Mouse (Mus musculus) right cerebral cortex, postnatal 4 days (tissue): ENCODE data around the gene Xrcc6.

Source experiments
- DNase-seq: peaks from one replicate; pipeline ENCODE4 v3.0.0-alpha.2; 2022

Xrcc6 gene

GRCm38 (mm10) chr15:81987646-81988045 lies at the start of gene Xrcc6:
Xrcc6 (plus strand) TSS chr15:81987835.
- no peak for DNase-seq

DNA sequence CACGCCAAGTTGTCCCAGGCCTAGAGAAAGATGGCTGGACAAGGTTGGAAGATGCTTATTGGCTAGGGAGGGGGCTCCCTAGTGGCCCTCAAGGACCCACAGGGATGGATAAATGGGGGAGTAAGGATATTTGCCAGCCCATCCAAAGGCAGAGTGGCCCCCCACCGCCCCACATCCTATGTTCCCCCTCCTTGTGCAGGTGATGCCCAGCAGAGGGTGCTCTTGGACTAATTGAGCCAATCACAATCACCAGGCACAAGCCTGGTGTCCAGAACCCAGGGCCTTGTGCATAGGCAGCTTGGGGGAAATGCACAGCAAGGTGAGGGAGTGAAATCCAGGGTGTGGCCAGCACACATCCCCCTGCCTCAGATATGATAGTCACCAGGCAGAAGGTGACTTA lies 49.4 kb upstream of the Xrcc6 start:
- peak; percentile 64 for DNase-seq

DNA sequence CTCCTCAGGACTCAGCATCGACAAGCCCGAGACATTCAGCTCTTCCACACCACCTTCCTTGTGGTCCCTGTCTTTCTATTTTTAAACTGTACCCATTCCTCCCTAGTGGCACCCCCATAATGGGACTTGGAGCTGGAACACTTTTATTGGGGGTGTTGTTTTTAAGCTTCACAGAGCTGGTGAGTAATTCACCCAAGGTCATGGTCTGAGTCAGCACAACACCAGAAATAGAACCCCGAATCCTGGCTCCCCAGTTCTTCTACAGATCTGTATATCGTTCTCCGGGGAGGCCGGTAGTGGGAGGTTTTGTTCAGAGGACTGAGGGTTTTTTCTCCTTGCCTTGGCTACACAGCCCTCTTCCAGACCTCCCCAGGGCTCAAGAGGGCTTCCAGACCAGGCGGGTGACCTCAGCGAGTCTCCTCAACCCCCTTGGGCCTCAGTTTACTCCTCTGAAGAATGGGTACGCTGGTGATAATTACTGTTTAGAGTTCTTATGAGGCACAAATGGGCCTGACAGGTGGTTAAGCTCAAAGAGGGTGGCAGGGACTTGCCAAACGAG lies 48.4 kb upstream of the Xrcc6 start:
- no peak for DNase-seq

DNA sequence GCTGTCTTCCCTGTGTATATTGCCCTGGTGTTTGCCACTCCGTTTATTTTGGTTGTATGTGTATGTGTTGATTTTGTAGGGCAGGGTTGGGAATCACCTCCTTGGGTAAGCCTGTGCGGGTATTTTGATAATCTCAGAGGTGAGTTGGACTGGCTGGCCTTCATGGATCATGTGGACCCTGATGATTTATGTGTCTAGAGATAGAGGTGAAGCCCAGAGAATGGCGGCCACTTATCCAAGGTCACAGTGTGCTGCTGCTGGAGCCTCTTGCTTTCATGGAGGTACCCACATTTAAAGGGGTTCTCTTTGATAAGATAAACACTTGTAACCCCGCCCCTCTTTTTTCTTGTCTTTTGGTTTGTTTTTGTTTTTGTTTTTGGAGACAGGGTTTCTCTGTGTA lies 47.9 kb upstream of the Xrcc6 start:
- no peak for DNase-seq

GRCm38 (mm10) chr15:81940219-81940618 lies 47.4 kb upstream of the Xrcc6 start:
- no peak for DNase-seq

GRCm38 (mm10) chr15:81941010-81941409 lies 46.6 kb upstream of the Xrcc6 start:
- DNase-seq, result no peak

DNA sequence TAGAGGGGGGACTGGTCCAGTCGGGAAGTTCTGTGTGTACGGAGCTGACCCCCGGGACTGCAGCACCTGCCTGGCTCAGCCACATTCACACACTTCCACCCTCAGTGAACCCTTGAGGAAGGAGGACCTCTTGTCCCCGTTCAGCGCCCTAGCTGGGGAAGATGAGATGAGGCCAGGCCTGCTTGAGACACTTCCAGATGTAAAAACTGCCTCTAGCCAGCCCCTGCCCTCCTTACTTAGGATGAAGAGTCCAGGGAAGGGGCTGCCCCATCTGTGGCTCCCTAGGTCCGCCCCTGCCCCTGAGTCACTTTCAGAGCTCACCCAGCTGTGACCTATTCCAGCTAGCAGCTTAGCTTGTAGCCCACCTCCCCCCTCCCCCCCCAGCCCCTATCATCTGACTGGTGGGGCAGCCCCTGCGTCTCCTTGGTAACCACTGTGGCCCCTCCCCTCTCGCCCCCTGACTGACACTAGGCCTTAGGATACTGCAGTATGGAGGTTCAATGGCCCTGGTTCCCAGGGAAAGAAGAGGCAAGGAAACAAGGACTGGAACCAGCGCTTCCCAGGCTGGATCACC lies 44.4 kb upstream of the Xrcc6 start:
- no peak for DNase-seq

DNA sequence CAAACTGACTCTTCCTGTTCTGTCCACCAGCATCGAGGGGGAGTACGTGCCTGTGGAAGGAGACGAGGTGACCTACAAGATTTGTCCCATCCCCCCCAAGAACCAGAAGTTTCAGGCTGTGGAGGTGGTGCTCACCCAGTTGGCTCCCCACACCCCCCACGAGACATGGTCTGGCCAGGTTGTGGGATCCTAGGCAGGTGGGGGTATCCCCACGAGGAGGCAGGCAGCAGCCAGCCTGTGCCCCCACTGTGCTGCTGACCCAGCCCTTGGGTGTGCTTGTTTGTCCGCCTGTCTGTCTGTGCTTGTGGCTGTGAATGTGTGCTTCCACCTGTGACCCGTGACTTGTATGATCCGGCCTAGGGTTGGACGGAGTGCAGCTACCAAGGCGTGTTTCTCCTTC lies 38.6 kb upstream of the Xrcc6 start:
- DNase-seq, result no peak

- DNase-seq, result no peak
Observed at GRCm38 (mm10) chr15:81949476-81950131, 38.0 kb upstream of the Xrcc6 start.

GRCm38 (mm10) chr15:81950716-81951115 lies 36.9 kb upstream of the Xrcc6 start:
- no peak for DNase-seq

DNA sequence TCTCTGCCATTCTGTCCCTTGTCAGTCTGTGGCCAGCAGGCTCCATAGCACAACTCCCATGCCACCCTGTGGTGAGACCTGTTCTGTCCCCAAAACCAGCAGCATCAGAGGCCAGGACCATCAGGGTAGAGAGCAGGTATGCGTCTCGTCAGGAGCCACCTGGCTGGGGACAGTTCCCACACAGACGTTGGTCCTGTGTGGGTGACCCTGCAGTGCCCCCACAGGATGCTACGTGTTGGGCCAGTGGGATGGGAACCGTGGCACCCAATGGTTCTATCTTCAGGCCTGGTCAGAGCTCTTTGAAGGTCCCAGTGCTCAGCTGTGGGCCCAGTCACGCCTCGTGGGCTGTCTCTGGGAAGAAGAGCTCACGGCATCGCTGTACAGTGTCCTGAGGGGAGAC lies 36.5 kb upstream of the Xrcc6 start:
- no peak for DNase-seq

DNA sequence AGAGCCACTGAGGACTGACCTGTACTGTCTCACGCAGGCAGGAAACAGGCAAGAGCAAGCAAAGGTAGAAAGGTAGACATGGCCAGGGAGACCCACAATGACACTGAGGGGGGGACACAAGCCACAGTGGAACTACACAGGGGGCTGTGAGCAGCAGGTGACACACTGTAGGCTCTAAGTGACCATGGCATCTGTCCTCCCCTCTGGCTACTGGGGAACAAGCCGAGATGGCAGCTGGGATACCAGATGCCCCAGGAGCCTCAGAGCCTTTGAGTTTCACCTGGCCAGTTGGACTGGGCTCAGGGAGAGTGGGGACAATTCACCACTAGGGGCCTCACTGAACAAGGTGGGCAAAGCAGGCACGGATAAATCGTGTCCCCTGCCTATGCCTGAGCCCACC lies 35.3 kb upstream of the Xrcc6 start:
- no peak for DNase-seq

- DNase-seq, result no peak
Observed at GRCm38 (mm10) chr15:81954151-81954583, 33.5 kb upstream of the Xrcc6 start.

DNA sequence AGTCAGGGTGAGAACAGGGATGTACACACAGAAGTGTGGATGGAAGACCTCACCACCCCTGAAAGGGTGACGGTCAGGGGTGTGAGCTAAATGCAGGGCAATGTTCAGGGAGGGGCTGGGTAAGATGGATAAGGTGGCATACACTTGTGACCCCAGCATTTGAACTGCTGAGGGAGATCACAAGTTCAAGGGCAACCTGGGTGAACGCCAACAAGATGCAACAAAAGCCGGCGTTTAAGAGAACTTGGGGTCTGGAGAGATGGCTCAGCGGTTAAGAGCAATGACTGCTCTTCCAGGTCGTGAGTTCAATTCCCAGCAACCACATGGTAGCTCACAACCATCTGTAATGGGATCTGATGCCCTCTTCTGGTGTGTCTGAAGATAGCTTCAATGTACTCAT lies 32.9 kb upstream of the Xrcc6 start:
- DNase-seq, result no peak

DNA sequence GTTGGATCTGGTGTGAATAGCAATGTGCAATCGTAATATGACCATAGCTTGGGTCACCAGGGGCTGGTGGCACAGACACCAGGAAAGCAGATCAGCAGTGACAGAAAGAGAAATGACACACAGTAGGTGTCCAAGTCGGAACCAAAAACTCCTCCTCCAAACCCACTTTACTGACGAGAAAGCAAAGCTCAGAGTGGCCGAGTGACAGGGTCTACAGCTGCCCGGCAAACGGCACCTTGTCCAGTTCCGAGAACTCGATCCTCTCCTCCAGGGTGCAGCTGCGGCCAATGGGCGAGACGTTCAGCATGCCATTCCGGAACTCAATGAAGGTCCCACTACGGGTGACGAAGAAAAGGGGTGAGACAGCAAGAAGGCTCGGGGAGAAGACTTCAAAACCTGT lies 32.2 kb upstream of the Xrcc6 start:
- DNase-seq, result no peak

DNA sequence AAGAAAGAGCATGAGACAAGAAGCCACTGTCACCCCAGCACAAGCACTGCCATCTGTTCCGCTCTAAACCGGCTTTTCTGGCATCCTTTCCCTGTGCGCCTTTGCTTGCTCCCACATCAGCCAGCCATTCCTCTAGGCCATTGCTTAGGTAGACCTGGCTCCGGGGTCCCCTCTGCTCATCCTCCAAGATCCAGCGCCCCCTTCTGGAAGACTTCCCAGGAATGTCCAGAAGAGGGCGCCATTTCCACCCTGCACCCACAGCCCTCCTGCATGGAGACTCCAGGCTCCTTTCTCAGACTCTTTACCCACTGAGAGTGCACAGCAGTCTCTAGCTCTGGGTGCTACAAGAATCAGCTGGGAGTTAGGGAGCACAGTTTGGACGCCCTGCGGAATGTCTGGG lies 31.2 kb upstream of the Xrcc6 start:
- peak; percentile 63 for DNase-seq

DNA sequence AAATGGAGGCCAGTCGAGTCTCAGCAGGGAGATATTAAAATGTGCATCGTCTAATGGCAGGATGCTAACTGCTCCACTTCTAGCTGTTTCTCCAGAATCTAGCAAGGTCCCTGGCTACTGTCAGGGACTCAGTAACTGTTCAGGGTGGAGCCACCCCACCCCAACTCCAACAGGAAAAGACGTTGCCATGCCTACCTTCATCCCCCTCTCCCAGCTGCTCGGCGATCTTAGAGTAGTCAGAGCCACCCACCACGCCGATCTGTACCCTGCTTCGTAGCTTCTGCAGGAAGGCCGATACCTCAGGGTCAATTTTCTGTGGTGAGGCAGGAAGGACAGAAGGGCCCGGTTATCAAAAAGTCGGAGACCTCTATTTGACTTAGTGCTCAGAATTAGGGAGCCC lies 30.0 kb upstream of the Xrcc6 start:
- DNase-seq, result no peak

DNA sequence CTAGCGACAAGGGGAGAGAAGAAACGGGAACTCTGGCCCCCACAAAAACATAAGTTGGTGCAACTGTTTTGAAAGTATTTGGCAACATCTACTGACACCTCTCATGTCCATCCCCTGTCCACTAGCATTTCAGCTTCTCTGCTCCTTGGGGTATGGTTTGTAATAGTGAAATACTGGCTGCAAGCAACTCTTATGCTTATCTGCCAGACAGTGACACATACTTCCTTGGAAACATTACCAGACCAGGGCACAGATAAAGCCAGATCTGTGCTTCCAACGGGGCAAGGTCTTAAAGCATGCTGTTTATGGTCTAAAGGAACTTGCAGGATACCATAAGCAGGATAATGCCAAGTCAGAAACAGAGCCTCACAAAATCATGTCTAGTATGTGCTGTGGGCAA lies 28.7 kb upstream of the Xrcc6 start:
- DNase-seq, result no peak

- peak; percentile 97 for DNase-seq
Observed at GRCm38 (mm10) chr15:81960171-81961077, 27.2 kb upstream of the Xrcc6 start, which contains the start of gene Pmm1. Pmm1 (minus strand) TSS chr15:81960930.

GRCm38 (mm10) chr15:81961078-81961451 lies 26.6 kb upstream of the Xrcc6 start:
- DNase-seq, result no peak

DNA sequence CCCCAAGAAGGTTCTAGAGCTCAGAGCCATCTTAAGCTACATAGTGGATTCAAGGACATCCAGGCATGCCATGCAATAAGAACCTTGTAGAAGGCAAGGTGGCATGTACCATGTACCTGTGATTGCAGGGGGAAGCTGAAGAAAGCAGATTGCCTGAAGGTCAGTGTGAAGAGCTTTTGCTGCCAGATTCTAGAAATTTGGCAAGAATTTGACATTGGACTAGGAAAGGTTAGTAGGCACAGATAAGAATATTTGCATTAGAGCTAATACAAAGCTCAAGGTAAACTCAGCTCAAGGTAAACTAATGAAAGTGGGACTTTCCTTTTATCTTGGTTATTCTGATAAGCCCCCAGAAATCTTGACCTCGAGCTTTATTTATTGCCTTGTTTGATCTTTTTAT lies 23.4 kb upstream of the Xrcc6 start:
- no peak for DNase-seq

DNA sequence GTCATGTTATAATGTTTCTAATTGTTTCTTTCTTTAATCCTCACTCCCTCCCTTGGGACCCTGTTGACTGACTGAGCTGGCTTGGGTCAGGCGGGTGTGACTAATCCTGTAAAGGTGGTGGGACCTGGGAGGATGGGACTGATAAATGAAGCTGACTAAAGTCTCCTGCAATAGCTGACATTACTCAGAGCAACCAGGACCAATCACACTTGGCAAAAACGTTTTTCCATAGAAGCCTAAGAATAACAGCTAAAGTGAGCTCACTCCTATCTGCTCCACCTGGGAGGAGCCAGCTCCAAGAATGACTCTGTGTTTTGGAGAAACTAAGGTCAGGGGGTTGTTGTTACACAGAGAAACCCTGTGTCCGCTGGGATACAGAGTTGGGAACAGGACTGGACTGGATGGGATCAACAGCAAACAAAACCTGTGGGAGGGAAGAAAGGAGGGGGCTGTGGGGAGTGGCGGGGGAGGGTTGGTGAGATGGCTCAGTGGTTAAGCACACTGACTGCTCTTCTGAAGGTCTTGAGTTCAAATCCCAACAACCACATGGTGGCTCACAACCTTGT lies 22.6 kb upstream of the Xrcc6 start:
- no peak for DNase-seq
